Mouse (Mus musculus): ENCODE measurements around the gene Nradd.

- TF ChIP-seq POLR2A (IDR thresholded peaks at IDR 0.05; ENCODE audit: low read depth, low read length) (no peak), CTCF (IDR thresholded peaks at IDR 0.05; ENCODE audit: borderline replicate concordance, insufficient read depth, low read length) (no peak)
These were observed 30.7 kb upstream of the Nradd start for GRCm38 (mm10) chr9:110654726-110655650.
